Mouse (Mus musculus) cortical plate, adult 2 months (tissue): Measurements from ENCODE around the gene Prickle4.

ENCODE experiments used
- CTCF ChIP-seq: fragments of 200-500 bp; IDR thresholded peaks from 2 replicates; pipeline ENCODE4 v1.5.1; 2011; ENCODE audit warnings: mild to moderate bottlenecking, control low read depth, low read length; ENCODE audit not compliant: insufficient read depth; ENCODE audit errors: extremely low read depth
- POLR2A ChIP-seq: fragments of 200-500 bp; IDR thresholded peaks from 2 replicates; pipeline ENCODE4 v1.6.1; 2011; ENCODE audit warnings: mild to moderate bottlenecking, low read length, control low read depth; ENCODE audit not compliant: insufficient read depth; ENCODE audit errors: extremely low read depth

DNA sequence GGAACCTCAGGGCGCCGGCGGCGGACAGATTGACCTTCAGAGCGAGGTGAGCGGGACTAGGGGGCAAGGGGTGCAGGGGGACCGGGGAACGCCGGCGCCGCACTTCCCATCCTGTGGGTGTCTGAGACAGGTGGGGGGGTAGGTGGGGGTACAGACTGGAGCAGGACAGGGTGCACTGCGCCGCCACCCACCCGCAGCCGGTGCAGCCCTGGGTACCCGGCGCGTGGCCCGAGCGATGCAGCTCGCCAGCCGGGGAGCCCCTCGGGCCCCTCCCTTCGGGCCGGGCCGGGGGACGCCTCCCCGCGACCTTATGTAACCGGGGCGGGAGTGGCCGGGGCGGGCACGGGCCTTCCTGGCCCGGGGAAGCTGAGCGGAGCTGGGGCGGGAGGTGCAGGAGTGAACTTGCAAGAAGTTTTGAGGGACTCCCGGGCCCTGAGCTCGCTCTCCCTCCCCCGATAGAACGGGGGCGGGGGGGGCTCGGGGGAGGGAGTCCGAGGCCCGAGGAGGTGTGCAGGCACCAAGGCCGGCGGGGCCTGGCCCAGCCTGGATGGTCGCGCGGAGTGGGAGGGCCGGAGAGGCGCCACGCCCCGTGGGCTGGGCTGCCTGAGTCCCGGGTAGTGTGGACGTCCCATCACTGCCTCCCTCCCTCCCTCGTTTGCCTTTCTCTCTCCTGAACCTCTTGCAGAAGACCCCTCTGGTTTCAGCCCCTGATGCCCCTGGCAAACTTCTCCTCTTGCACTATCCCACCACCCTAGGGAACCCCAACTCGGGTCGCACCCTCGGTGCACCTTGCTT, 42.9 kb upstream of the Prickle4 start:
- TF ChIP-seq POLR2A (0 out of 2 replicates have a peak, but pooled peaks have one; percentile 11), CTCF (no peak)
